Mouse (Mus musculus) granulocyte monocyte progenitor cell, adult 5-6 weeks (primary cell): ENCODE data around the gene Parvg. TPM values are rescaled to one million over a fixed set of nuclear protein-coding genes. Genes with fewer than 3 reads are reported as not detected.
A peak's percentile ranks its signal among the peaks of the same experiment; 100 is the strongest.

ENCODE experiments used
- ATAC-seq: replicated peaks from 2 replicates; pipeline ENCODE4 v1.8.0; 2016; ENCODE audit warnings: mild to moderate bottlenecking, moderate TSS enrichment, inconsistent platforms; ENCODE audit not compliant: poor library complexity, severe bottlenecking
- total RNA-seq, 2 experiments: library from RNA; stranded (forward) in 1 of 2; stranded (reverse) in 1 of 2; fragments of 200-712, 200-1000 nt in 1 of 2; fragments of >200 nt in 1 of 2; fragmentation: Nextera tagmentation in 1 of 2; gene quantifications; 2 replicates each; pipeline ENCODE4 v1.2.3; 2014 to 2017

Parvg gene
- total RNA-seq, 2 experiments from 2014 or later = 154 to 279 TPM

- no peak for ATAC-seq
These were observed 22.0 kb upstream of the Parvg start for GRCm38 (mm10) chr15:84301641-84302420.

GRCm38 (mm10) chr15:84303264-84303663, 20.6 kb upstream of the Parvg start:
- ATAC-seq = no peak

- ATAC-seq = no peak
These were observed 18.5 kb upstream of the Parvg start for GRCm38 (mm10) chr15:84305333-84305732.

DNA sequence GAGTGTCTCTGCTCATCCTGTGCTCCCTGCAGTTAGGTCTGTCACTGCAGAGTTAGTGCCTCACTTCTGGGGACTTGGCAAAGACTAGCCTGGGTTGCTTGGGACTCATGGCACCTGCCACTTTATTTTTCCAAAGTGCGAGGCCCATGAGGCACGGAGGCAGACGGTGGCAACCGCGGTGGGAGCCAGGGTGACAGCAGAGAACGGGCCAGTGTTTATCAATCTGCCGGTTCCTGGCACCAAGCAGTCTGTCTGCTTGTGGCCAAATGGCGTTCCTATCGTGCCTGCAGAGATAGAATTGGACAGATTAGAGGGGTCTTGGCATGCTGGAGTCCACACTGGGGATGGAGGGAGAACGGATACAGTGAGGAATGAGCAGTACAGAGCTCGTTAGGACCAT, 13.6 kb upstream of the Parvg start:
- no peak for ATAC-seq

- no peak for ATAC-seq
These were observed 12.3 kb upstream of the Parvg start for GRCm38 (mm10) chr15:84311295-84312085.

DNA sequence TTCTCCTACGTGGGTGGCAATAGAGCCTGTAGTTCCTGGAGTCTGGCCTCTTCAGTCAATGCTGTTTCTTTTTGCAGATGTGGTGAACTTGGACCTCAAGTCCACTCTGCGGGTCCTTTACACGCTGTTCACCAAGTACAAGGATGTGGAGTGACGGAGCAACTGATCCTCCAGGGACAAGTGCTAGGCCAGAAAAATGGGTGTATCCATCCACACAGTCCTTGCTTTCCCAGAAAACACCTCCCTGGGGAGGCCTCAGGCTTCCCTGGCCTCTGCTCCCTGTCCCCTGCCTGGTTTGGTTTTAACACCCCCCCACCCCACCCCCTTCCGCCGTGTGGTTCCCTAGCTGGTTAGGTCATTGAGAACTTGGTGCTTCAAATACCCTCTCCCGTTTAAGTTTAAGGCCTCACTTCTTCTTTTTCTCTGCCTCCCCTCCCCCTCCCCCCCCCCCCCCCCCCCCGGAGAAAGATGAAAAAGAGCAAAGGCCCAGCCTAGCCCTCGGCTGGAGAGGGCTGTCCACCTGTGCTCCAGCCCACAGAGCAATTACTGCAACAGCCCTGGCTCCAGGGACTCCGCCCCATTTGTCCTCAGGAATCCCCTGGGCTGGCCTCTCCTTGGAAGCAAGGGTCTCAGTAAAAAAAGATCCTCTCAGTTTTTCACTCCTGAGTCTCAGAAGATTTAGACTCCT, 10.8 kb upstream of the Parvg start:
- peak; percentile 47 for ATAC-seq

DNA sequence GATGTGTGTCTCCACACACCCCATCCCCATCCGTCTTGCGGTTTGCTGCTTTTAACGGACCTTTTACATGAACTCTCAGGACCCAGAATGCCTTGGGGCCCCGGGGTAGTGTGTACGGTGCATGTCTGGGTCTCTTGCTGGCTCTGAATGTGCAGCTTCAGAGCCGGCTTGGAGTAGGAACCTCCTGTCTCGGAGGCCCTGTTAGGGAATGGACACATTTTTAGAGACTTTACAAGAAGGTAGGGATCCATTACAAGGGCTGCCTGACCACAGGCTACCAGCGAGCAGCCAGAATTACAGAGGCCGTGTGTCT, 10.3 kb upstream of the Parvg start:
- ATAC-seq = no peak; the same call in 1 of the 2 replicates

- no peak for ATAC-seq
These were observed 9.3 kb upstream of the Parvg start for GRCm38 (mm10) chr15:84314420-84315080.

GRCm38 (mm10) chr15:84315276-84316046, 8.4 kb upstream of the Parvg start:
- peak; percentile 71 for ATAC-seq

DNA sequence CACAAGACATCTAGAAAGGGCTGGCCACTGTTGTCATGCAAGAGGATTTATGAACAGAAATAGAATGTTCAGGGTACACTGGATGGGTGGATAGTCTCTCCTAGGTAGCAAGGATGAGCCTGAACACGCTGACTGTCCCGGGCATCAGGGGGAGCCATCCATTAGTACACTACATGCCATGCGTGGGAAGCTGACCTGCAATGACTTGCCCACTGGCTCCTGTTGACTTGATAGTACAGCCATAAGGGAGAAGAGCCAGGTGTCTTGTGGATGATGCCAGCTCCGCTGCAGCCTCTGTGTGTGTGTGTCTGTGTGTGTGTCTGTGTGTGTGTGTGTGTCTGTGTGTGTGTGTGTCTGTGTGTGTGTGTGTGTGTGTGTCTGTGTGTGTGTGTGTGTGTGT, 4.4 kb upstream of the Parvg start:
- no peak for ATAC-seq

DNA sequence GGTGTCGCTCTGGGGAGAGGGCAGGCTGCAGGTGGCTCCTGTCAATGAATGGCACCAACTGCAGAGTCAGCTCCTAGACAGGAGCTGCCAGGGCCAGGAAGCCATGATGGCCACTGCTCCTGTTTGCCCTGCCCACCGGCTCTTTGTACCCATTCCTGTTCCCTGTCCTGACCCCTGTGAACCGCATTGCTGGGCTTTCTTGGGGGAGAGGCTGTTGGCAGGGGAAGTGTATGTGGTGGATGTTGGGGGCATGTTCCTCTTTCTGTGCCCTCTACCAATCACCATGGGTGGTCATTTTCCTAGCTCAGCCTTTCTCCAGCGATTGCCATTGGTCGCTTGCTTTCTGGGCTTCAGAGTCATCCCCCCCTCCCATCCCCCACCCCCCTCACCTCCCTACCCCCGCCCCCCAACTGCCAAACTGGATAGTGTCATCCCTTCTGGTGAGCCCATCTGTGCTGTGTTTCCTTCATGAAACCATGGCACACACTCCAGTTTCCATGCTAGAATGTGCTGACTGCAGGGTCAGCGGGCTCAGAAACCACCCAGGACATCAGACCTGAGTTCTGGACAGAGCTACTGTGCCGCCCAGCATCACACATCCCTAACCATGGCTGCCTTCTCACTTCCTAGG, 2.2 kb upstream of the Parvg start:
- peak; percentile 72 for ATAC-seq

DNA sequence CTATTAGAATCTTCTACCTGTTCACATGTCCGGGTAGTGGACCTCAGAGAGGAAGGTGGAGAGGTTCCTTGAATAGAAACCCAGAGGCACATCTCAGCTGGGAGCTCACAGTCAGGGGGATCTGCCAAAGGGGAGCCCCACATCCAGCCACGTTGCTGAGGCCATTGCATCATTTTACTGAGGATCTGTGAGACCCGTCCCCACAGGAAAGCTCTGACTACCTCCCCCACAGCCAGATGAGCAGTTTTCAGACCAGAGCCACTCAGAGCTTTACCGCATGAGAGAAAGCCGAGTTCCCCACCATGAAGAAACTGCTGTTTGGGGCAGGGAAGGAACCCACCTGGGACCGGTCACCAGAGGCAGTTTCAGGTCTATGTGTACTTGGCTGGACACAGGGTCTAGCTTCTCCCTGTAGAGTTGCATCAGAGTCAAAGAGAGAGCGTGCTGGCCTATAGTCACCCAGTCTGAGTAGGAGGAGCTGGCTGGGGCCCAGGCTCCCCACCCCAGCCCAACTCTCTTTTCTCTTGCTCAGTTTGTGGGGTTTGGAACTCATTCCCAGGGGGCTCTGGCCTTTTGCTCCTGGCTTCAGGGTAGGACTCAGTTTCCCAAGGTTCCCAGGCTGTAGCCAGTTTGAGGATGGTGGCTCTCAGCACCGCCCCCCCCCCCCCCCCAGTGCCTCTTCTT, 1.2 kb downstream of the Parvg start:
- peak; percentile 36 for ATAC-seq

GRCm38 (mm10) chr15:84325736-84326135, 1.9 kb downstream of the Parvg start:
- peak; percentile 33 for ATAC-seq

- no peak for ATAC-seq
These were observed 5.0 kb downstream of the Parvg start for GRCm38 (mm10) chr15:84328870-84329269.

GRCm38 (mm10) chr15:84329940-84330339, 6.1 kb downstream of the Parvg start:
- no peak for ATAC-seq

GRCm38 (mm10) chr15:84331066-84331612, 7.3 kb downstream of the Parvg start:
- ATAC-seq = no peak

GRCm38 (mm10) chr15:84336281-84336817, 12.5 kb downstream of the Parvg start:
- no peak for ATAC-seq

DNA sequence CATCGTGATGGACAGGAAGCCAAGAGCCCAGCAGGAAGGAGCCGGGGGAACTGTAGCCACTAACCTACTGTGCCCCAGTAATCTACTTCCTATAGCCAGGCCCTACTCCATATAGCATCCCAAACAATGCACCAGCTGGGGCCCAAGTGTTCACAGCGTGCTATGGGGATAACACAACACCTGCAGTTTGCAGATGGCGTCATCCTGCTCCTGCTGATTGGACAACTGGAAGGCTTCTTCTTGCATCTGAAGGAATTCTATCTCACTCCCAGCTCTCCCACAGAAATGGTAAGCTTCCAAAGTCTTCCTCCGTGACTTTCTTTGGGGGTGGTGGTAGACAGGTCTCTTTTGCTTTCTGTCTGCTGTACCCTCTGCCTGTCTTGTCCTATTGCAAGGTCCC, 13.8 kb downstream of the Parvg start:
- ATAC-seq = no peak
